Mouse (Mus musculus) c-Kit-positive CD71-negative TER-119-negative erythroid progenitor cells, embryonic 14.5 days (primary cell): ENCODE results near the gene Tfap2e.
A peak's percentile ranks its signal among the peaks of the same experiment; 100 is the strongest.

Source experiments
- DNase-seq: peaks from one replicate; pipeline ENCODE4 v3.0.0-alpha.2; 2013; ENCODE audit warnings: low read depth

The Tfap2e gene

GRCm38 (mm10) chr4:126706630-126707438 is 29.2 kb downstream of the Tfap2e start:
- DNase-seq = no peak

- no peak for DNase-seq
Measured at GRCm38 (mm10) chr4:126696908-126697307, 39.1 kb downstream of the Tfap2e start.

GRCm38 (mm10) chr4:126693021-126693420 is 43.0 kb downstream of the Tfap2e start:
- DNase-seq = no peak

GRCm38 (mm10) chr4:126689457-126689856 is 46.6 kb downstream of the Tfap2e start:
- no peak for DNase-seq

- DNase-seq = no peak
Measured at GRCm38 (mm10) chr4:126683084-126683483, 53.0 kb downstream of the Tfap2e start.

- peak; percentile 8 for DNase-seq
Measured at GRCm38 (mm10) chr4:126682298-126682697, 53.7 kb downstream of the Tfap2e start.

GRCm38 (mm10) chr4:126677054-126678003 is 58.7 kb downstream of the Tfap2e start, which contains the start of gene Psmb2:
Gene Psmb2, plus strand, starts transcription at chr4:126677630.
- DNase-seq = peak; percentile 99

- DNase-seq = no peak
Measured at GRCm38 (mm10) chr4:126667075-126667474, 69.0 kb downstream of the Tfap2e start.
